In genomic region chr1:119420984-119421575, GRCm38 (mm10) we compare ENCODE assay signal across 8 mouse cellular contexts. TPM values are rescaled to one million over a fixed set of nuclear protein-coding genes. Genes with fewer than 3 reads are reported as not detected.
DNase-seq lines count a peak whose midpoint lies in the region; ATAC-seq and TF ChIP-seq lines count a peak whose summit lies in the region.

No protein-coding gene starts in this region.

- no peak for DNase-seq in kidney, adult 11 months
- peak; percentile 61 for DNase-seq in adrenal gland, postnatal 14 days
- peak; percentile 59 for DNase-seq in forebrain, embryonic 14.5 days (ENCODE audit: low spot score)
- DNase-seq in intestine, embryonic 14.5 days (ENCODE audit: low spot score): peak; percentile 62
- peak; percentile 65 for DNase-seq in lung, embryonic 14.5 days
- DNase-seq in c-Kit-positive CD71-positive TER-119-positive erythroid progenitor cells, embryonic 14.5 days (ENCODE audit: low spot score): no peak

- TF ChIP-seq CTCF in lung, embryonic 14.5 days (IDR thresholded peaks at IDR 0.05; ENCODE audit: low read depth): no peak

- peak overlapping the region; percentile 98 for H3K4me2 ChIP-seq in kidney, embryonic 14.5 days (replicated peaks; ENCODE audit: low read depth, low read length)
- H3K4me2 ChIP-seq in forebrain, embryonic 14.5 days (ENCODE audit: low read length): peak overlapping the region; percentile 95
- peak overlapping the region; percentile 100 for H3K4me2 ChIP-seq in intestine, embryonic 14.5 days (ENCODE audit: low read length)
- H3K4me2 ChIP-seq in lung, embryonic 14.5 days: peak overlapping the region; percentile 99
- peak overlapping the region; percentile 99 for H3K4me2 ChIP-seq in stomach, embryonic 14.5 days (replicated peaks; ENCODE audit: low read depth, low read length)

- 1% methylated on average over 24 of the region's 78 CpGs for WGBS in kidney, embryonic 14.5 days
- WGBS in forebrain, embryonic 14.5 days: under 1% methylated on average over 31 of the region's 78 CpGs
- 1% methylated on average over 54 of the region's 78 CpGs for WGBS in intestine, embryonic 14.5 days
- WGBS in lung, embryonic 14.5 days: under 1% methylated on average over 46 of the region's 78 CpGs
- under 1% methylated on average over 50 of the region's 78 CpGs for WGBS in stomach, embryonic 14.5 days

- peaks cover 16% of the 10 kb centered on the region for H3K4me1 ChIP-seq in kidney, embryonic 14.5 days (ENCODE audit: control insufficient read depth, insufficient read depth, low read length)
- H3K4me1 ChIP-seq in forebrain, embryonic 14.5 days (ENCODE audit: control insufficient read depth, insufficient read depth, low read length): peaks cover 16% of the 10 kb centered on the region
- H3K4me1 ChIP-seq in intestine, embryonic 14.5 days (replicated peaks; ENCODE audit: control insufficient read depth, insufficient read depth, low read length): peaks cover 7% of the 10 kb centered on the region
- H3K4me1 ChIP-seq in lung, embryonic 14.5 days (ENCODE audit: insufficient read depth): no peaks in the 10 kb centered on the region
- peaks cover 11% of the 10 kb centered on the region; the same call in 1 of the 2 replicates for H3K4me1 ChIP-seq in stomach, embryonic 14.5 days (ENCODE audit: control insufficient read depth, insufficient read depth, low read length)

- no peak overlapping the region for H3K27ac ChIP-seq in kidney, embryonic 14.5 days (ENCODE audit: low read depth, low read length)
- H3K27ac ChIP-seq in forebrain, embryonic 14.5 days (ENCODE audit: low read depth, low read length): peak overlapping the region; percentile 82
- H3K27ac ChIP-seq in intestine, embryonic 14.5 days (ENCODE audit: low read depth): no peak overlapping the region
- H3K27ac ChIP-seq in lung, embryonic 14.5 days (ENCODE audit: low read depth): no peak overlapping the region
- no peak overlapping the region for H3K27ac ChIP-seq in stomach, embryonic 14.5 days (ENCODE audit: low read length)

- H3K4me3 ChIP-seq in kidney, embryonic 14.5 days (ENCODE audit: low read length): peak overlapping the region; percentile 60
- peak overlapping the region; percentile 73 for H3K4me3 ChIP-seq in forebrain, embryonic 14.5 days (ENCODE audit: low read depth, low read length)
- peak overlapping the region; percentile 58 for H3K4me3 ChIP-seq in intestine, embryonic 14.5 days (ENCODE audit: low read depth, low read length)
- H3K4me3 ChIP-seq in lung, embryonic 14.5 days (ENCODE audit: low read depth, low read length): peak overlapping the region; percentile 60
- peak overlapping the region; percentile 67 for H3K4me3 ChIP-seq in stomach, embryonic 14.5 days (ENCODE audit: low read depth, low read length)

- no peaks in the 10 kb centered on the region for H3K9me3 ChIP-seq in kidney, embryonic 14.5 days (ENCODE audit: control insufficient read depth, low read length)
- H3K9me3 ChIP-seq in forebrain, embryonic 14.5 days (replicated peaks; ENCODE audit: control insufficient read depth, low read length): no peaks in the 10 kb centered on the region
- no peaks in the 10 kb centered on the region for H3K9me3 ChIP-seq in intestine, embryonic 14.5 days (ENCODE audit: control insufficient read depth, low read length)
- no peaks in the 10 kb centered on the region for H3K9me3 ChIP-seq in lung, embryonic 14.5 days (ENCODE audit: low read depth, low read length)
- no peaks in the 10 kb centered on the region for H3K9me3 ChIP-seq in stomach, embryonic 14.5 days (ENCODE audit: control insufficient read depth, low read depth, low read length)

- peaks cover 79% of the 10 kb centered on the region for H3K27me3 ChIP-seq in kidney, embryonic 14.5 days (ENCODE audit: control insufficient read depth, insufficient read depth, low read length)
- H3K27me3 ChIP-seq in forebrain, embryonic 14.5 days (replicated peaks; ENCODE audit: control insufficient read depth, insufficient read depth, low read length): peaks cover 29% of the 10 kb centered on the region
- H3K27me3 ChIP-seq in intestine, embryonic 14.5 days (replicated peaks; ENCODE audit: control insufficient read depth, insufficient read depth, low read length): peaks cover 86% of the 10 kb centered on the region
- H3K27me3 ChIP-seq in lung, embryonic 14.5 days (ENCODE audit: insufficient read depth, low read length): peaks cover 83% of the 10 kb centered on the region
- peaks cover 51% of the 10 kb centered on the region for H3K27me3 ChIP-seq in stomach, embryonic 14.5 days (ENCODE audit: control insufficient read depth, insufficient read depth, low read length)

- no peaks in the 10 kb centered on the region for H3K36me3 ChIP-seq in kidney, embryonic 14.5 days (ENCODE audit: control insufficient read depth, insufficient read depth, low read length)
- H3K36me3 ChIP-seq in forebrain, embryonic 14.5 days (ENCODE audit: control insufficient read depth, insufficient read depth, low read length): peaks cover 18% of the 10 kb centered on the region
- no peaks in the 10 kb centered on the region for H3K36me3 ChIP-seq in intestine, embryonic 14.5 days (ENCODE audit: control insufficient read depth, insufficient read depth, low read length)
- no peaks in the 10 kb centered on the region for H3K36me3 ChIP-seq in lung, embryonic 14.5 days (ENCODE audit: insufficient read depth)
- H3K36me3 ChIP-seq in stomach, embryonic 14.5 days (ENCODE audit: control insufficient read depth, insufficient read depth, low read length): no peaks in the 10 kb centered on the region

- peak; percentile 16; the same call in 1 of the 2 replicates for ATAC-seq in kidney, embryonic 14.5 days (ENCODE audit: low FRiP score, low TSS enrichment)
- ATAC-seq in forebrain, embryonic 14.5 days: peak; percentile 56
- ATAC-seq in intestine, embryonic 14.5 days (replicated peaks; ENCODE audit: low FRiP score, low TSS enrichment, low read depth): peak; percentile 67
- ATAC-seq in lung, embryonic 14.5 days (ENCODE audit: insufficient read depth): peak; percentile 53
- peak; percentile 33; the same call in 1 of the 2 replicates for ATAC-seq in stomach, embryonic 14.5 days (ENCODE audit: insufficient number of reproducible peaks, insufficient read depth, low FRiP score, low read depth)

- H3K9ac ChIP-seq in kidney, embryonic 14.5 days (ENCODE audit: low read depth, low read length): peak overlapping the region; percentile 65
- H3K9ac ChIP-seq in forebrain, embryonic 14.5 days (ENCODE audit: low read length): peak overlapping the region; percentile 87
- H3K9ac ChIP-seq in intestine, embryonic 14.5 days (ENCODE audit: low read length): peak overlapping the region; percentile 30; the same call in 1 of the 2 replicates
- peak overlapping the region; percentile 50 for H3K9ac ChIP-seq in lung, embryonic 14.5 days
- H3K9ac ChIP-seq in stomach, embryonic 14.5 days (replicated peaks; ENCODE audit: low read depth, low read length): peak overlapping the region; percentile 40; the same call in 1 of the 2 replicates

RNA-seq across cellular contexts. Expression of gene Inhbb, which starts 1.0 kb away (rescaled TPM):
- 0.16 TPM in 2 replicates for polyA plus RNA-seq in kidney, embryonic 14.5 days (2014; fragmentation: Nextera tagmentation; extraction: Ambion mirVana)
- 2.1 and 2.2 TPM in 2 replicates for total RNA-seq in adrenal gland, postnatal 14 days (2021)
- polyA plus RNA-seq in forebrain, embryonic 14.5 days (2014; fragmentation: Nextera tagmentation; extraction: Ambion mirVana): 3.9 and 4.2 TPM in 2 replicates
- 0.05 and 0.08 TPM in 2 replicates for polyA plus RNA-seq in intestine, embryonic 14.5 days (2014; fragmentation: Nextera tagmentation; extraction: Ambion mirVana)
- 0.13 and 0.20 TPM in 2 replicates for polyA plus RNA-seq in lung, embryonic 14.5 days (2014; fragmentation: Nextera tagmentation; extraction: Ambion mirVana)
- polyA plus RNA-seq in stomach, embryonic 14.5 days (2014; fragmentation: Nextera tagmentation; extraction: Ambion mirVana): 1.5 and 2.0 TPM in 2 replicates

Comparison
In these comparisons a context has a peak if more than half of its experiments do, and no peak if none do; other contexts are left out.
1. ATAC-seq: peak in every context shown above with its lines; median percentile 67 in intestine, embryonic 14.5 days; 56 in forebrain, embryonic 14.5 days; 53 in lung, embryonic 14.5 days; 33 in stomach, embryonic 14.5 days; 16 in kidney, embryonic 14.5 days.
2. H3K9ac ChIP-seq: peak in every context shown above with its lines; median percentile 87 in forebrain, embryonic 14.5 days; 65 in kidney, embryonic 14.5 days; 50 in lung, embryonic 14.5 days; 40 in stomach, embryonic 14.5 days; 30 in intestine, embryonic 14.5 days.
3. DNase-seq: peak in adrenal gland, postnatal 14 days (single experiment), forebrain, embryonic 14.5 days (single experiment), intestine, embryonic 14.5 days (single experiment) and lung, embryonic 14.5 days (single experiment); none in kidney, adult 11 months (single experiment) and c-Kit-positive CD71-positive TER-119-positive erythroid progenitor cells, embryonic 14.5 days (single experiment).
4. Peak in every context shown above with its lines, with median percentiles within 50 percentile points of each other: H3K4me2 ChIP-seq and H3K4me3 ChIP-seq.